Mouse (Mus musculus) retina, embryonic 14.5 days (tissue): ENCODE data around the gene Thsd7b.
A peak's percentile ranks its signal among the peaks of the same experiment; 100 is the strongest.

Source experiments
- DNase-seq: peaks from one replicate; pipeline ENCODE4 v3.0.0-alpha.2; 2015; ENCODE audit warnings: low spot score

The Thsd7b gene

DNA sequence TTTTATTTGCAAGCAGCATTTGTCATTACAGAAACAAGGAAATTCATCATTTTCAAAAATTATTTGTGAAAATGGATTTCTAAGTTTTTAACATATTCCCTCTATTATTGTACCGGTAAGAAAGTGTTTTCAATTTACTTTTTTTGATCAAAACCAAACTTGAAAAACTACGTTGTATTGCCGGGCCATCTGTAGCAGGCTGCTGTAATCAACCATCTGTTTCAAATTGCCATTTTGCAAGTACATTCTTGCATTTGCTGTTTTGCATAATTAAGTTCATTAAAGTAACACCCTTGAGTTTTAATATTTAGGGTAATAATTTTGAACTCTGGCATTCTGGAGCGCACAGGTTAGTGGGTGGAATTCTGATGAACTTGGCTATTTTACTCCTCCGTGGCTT is 246.6 kb downstream of the Thsd7b start:
- no peak for DNase-seq

DNA sequence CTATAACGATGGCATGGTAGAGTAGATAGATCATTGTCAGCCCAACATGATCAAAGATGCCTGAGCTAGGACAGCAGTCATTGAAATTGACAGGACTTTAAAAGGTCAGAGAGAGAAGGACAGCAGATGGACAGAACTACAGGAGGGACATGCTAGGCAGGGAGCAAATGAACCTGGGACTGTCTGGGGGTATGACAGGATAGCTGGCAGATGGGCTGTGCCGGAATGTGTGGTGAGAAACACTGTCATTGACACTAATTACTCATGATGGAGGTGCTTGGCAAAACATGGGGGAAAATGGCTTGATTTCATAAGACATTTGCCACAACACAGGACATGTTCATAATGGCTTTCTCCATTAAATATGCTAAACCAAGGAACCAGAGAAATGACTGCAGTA is 253.9 kb downstream of the Thsd7b start:
- DNase-seq, result no peak

DNA sequence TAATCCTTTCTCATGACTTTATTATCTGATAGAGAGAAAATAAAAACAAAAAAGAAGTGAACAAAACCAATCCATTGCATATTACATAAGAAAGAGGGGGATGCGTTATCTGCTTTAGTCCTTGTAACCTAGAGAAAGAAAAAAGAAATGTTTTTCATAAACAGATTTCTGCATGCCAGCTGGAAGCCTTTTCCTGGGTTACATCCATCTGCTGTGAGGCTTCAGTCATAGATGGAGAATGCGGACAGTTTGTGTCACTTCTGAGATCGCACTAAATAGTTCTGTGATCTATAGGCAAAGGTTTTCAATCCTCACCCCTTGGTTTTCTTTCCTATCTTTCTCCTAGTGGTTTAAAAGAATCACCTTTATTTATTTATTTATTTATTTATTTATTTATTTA is 259.1 kb downstream of the Thsd7b start:
- DNase-seq, result no peak

DNA sequence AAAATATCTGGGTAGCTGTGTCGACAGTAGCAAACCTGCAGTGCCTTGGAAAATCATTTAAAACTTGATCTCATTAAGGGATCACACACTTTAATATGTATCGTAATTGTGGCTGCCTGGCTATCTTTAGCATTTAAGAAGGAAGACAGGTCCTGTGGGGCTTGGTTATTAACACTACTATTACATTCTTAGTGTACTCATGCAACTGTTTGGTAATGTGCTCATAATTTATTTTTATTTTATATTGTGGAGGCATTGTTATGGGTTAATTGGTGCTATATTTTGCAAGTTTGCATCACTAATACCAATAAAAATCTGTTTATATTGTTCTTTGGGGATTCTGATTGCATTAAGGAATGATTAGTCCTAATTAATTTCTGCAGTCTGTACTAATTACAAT is 265.4 kb downstream of the Thsd7b start:
- DNase-seq, result no peak

DNA sequence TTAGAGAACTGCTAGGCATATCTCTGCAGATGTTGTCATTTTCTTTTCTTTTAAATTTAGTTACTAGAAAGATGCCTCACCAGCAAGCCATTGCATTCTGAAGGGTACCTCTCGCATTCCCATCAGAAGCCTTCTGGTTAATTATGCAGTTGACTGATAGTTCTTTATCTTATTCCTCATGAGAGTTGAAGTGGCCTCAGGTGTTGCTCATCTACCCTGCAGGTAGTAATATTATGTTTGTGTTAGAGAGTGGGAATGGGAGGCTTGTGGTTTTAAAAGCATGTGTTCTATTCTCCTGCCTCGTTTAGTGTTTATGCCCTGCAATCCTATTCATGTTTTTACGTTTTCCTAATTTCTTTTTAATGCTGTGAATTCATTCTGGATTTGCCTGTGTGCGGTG is 265.9 kb downstream of the Thsd7b start:
- no peak for DNase-seq

DNA sequence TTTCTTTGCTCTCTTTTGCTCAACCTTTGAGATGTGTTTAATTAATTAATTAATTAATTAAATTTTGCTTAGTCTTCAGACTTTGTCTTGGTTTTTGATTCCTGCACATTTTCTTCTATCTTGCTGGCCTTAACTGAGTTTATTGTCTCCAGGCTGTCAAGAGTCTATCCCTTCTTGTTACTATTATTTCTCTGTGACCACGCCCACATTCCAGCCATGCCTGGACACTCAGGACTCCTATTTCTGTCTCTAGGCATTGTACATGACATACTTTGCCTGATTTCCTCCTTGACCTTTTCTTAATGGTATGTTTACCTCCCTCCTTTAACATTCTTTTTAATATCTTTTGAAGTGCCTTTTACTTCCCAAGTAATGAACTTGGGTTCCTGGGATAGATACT is 267.6 kb downstream of the Thsd7b start:
- no peak for DNase-seq

DNA sequence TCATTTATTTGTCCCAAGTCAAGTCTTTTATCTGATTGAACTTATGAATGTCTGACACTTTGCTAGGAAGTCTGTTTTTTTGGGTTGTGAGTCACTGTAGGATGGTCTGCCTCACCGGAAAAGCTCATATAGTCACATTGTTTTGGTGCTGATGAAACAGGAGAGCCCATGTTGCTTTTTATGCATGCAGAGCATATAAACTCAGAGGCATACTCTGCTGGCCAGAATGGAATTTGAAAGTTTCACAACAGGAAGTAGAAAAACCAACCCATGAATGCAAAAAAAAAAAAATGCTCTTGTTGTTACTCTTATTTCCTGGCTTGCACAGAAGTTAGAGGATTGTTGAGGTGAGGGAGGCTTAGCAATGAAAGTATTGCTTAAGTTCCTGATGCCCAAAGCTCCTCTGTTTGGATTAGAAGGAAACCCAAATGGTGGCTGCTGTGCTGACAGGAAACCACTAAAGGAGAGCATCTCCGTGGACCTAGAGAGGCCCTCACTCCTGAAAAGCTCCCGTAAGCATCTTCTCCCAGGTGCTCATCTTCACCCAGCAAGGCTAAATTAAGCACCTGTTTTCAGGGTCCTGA is 269.6 kb downstream of the Thsd7b start:
- no peak for DNase-seq

DNA sequence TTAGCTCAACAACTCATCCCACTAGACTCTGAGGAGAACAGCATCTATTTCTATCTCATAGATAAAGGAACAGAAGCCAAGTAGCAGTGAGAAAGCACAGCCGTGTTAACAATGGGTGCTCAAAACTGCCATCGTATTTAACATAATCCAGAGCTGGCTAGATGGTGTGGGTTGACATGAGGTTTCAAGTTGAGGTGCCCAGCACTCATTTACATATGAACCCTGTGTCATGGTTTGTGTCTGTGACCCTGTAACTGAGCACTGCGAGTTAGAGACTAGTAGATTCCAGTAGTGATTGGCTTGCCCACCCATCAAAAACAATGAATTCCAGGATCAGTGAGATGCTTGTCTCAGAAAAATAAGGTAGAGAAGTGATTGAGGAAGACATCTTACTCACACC is 270.1 kb downstream of the Thsd7b start:
- no peak for DNase-seq

DNA sequence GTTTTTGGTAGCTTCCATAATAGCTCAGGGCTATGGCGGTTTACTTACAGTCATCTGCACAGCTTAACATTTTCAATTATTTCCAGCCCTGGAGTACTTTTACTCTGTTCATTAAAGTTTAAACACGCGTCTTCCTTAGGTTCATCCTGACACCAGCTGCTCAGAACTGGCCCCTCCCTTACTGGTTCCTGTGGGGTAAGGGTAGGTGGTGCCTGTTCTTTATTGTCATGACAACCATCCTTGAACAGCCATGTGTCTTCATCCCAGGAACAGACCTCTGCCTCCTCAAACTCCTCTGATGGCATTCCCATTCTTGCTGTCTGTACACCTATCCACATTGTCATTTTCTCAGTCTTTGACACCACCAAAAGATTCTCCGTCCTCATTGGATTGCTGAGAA is 285.0 kb downstream of the Thsd7b start:
- no peak for DNase-seq

DNA sequence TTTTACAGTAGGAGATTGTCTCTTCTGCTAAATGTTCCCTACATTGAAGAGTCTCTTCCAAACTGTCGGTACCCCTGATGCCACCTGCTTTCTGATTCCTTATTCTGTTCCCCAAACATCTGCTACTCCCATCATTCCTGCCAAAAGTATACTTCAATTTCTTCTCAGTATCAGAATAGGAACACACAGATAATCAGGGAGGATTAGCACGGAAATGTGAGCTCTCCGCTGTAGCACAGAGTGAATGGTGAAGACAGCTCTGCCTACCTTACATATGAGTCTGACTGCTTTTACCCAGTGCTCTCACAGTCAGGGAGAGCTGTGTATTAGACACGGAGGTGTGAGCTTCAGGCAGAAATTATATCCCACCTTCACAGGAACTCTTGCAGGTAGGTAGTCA is 286.0 kb downstream of the Thsd7b start:
- DNase-seq, result no peak

DNA sequence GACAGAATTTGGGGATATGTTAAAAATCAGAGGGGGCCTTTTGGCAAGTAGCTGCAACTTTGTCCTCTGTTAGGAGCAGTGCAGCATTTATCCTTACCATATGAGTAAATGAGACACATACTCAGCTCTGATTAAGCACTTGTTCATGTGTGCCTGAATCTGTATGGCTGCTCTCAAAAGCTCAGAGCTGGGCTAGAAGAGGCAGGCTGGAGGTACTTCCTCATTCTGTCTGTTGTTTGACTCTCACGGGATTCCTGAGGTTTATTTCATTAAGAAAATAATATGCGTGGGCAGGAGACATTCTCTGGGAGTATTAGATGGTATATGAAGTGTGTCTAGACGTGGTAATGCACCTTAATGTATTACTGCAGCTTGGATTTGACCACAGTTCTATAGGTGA is 286.7 kb downstream of the Thsd7b start:
- DNase-seq, result no peak

DNA sequence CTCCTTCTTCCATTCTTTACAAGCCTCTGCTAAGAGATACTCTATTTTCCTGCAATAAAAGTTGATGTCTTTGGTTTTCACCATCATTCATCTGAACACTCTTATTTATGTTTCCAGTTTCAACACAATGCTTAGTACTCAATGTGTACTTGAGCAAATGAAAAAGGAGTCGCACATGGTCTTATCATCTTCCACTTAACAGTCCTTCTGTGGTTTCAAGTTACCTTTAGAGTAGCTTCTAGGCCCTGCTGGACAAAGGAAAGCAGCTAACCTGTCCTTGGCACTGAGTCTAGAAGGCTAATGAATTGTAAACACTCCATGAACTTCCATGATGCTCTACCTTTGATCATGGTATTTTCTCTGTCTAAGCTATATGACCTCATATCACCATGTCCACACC is 289.6 kb downstream of the Thsd7b start:
- no peak for DNase-seq

DNA sequence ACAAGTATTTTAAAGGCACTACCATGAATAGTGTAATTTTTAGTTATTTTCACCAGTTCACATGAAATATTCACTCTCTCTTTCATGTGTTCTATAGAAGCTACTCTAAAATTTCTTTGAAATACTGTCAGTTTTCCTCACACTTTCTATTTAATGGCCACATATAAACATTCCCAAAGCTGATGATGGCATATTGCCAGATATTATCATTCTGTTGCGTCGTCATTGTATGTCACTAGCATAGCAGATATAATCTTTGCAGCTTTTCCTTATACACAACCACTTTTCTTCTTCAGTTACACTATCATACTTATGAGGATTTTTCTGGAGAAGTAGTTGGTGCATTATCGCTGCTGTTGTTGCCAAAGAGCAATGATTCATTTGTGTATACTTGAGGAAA is 297.4 kb downstream of the Thsd7b start:
- no peak for DNase-seq

DNA sequence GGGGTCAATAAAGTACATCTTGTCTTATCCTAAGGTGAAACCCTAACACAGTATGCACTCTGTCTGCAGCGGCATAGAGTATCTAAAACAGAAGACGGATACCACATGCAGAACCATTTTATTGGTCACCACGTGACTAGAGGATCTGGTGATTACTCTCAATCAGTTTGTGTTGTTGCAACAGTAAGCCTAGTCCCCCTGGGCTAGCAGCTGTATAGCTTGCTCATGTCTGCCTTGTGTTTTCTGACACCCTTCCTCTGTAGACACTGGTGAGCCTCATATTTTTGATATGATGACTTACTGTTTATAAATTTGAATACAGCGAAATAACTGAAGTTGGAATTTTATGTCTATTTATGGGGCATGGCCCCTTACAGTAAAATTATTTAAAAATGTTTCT is 306.9 kb downstream of the Thsd7b start:
- DNase-seq, result no peak

DNA sequence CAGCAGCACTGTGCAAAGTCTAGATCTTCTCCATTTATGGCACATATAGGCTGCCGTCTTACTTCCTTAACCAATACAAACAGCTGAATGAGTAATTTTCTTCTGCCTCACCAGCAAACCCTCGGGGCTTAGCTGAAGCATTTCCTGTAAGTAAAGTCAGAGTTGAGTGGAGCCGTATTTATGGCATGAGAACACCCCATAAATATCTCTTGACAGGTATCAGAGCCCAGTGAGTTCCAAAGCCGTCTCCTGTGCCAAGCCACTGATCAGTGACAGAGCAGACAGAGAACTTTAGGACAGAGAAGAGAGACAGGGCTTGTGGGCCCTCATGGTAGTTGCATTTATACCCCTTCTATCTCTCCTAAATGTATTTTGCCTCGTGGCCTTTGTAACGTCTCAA is 313.5 kb downstream of the Thsd7b start:
- no peak for DNase-seq

DNA sequence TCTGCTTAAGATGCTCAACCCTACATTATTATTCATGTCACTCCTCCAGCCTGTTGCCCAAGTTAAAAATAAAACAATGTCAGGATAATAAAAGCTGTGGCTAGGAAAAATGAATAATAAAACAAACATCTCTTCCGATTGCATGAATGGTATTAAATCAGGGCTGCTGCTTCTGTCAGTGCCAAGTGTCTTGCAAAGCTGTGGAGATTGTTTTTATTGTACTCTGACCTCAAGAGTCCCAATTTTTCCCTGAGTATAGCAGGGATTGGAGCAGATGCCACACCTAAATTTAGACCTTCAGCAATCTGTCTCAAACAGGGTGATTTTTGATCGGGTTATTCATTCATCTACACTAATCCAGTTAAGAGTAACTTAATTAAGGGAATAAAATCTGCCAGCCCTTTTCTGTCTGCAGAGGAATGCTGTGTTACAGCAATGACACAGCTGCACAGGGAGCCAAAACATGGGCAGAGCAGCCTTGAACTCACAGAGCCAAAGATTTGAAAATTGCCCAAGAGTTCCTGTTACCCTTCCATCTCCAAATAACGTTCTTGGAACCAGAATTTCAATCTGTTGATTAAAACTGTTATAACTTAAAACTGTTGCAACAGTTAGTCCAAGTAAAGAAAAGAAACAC is 316.4 kb downstream of the Thsd7b start:
- no peak for DNase-seq

DNA sequence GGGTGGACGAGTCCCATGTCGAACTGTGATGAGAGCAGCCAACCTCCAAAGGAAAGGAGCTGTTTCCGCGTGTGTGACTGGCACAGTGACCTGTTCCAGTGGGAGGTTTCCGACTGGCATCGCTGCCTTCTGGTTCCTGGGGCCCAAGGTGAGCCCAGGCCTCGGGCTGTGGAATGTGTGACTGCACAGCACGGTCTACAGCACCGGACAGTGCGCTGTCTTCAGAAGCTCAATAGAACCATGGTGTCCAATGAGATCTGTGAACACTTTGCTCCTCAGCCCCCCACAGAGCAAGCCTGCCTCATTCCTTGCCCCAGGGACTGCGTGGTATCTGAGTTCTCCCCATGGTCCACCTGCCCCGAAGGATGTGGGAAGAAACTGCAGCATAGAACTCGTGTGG is 322.3 kb downstream of the Thsd7b start:
- no peak for DNase-seq

DNA sequence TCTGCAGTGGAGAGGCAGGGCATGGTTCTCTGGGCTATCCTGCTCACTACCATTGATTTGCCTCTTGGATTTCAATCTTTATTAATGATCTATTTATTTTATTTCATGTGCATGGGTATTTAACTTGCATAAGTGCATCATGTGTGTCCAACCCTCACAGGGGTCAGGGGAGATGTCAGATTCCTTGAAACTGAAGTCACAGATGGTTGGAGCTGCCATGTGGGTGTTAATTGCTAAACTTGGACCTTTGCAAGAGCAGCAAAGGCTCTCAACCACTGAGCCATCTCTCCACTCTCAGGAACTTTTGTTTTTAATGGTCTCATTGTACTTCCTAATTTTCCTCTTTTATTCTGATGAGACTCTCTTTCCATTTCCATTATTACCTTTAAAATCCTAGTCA is 327.8 kb downstream of the Thsd7b start:
- DNase-seq, result no peak

DNA sequence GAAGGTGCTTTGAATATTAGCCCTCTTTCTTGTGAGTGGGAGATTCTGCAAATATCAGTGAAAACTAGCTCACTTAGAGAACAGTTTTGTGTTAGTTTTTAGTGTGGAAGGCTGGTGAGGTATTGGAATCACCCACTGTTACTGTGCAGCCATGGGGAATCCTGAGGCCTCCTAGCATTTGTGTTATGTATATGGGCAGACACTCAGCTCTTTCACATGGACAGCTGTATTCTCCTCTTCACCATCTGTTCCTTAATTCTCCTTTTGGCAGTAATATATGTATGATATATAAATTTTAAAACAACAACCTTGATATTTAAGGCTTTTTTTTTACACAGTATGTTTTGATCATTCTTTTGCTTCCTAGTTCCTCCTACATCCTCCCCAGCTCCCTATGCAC is 329.2 kb downstream of the Thsd7b start:
- no peak for DNase-seq

DNA sequence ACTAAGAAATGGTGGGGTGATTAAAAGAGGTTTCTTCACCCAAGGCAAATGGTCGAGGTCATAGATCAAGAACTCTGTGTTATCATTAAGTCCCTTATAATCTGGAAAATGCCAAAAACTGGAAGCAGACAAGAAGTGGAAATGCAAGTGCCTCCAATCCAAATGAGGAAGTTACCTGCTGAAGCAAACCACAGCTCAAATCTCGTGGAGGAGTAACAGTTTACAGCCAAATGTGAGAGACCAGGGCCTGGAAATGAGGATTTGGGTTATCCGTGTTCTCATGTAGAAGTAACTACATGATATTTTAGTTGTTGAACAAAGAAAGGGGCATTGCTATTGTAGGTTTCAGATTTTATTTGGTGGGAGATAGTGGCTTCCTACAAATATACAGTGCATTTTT is 335.3 kb downstream of the Thsd7b start:
- DNase-seq, result no peak

DNA sequence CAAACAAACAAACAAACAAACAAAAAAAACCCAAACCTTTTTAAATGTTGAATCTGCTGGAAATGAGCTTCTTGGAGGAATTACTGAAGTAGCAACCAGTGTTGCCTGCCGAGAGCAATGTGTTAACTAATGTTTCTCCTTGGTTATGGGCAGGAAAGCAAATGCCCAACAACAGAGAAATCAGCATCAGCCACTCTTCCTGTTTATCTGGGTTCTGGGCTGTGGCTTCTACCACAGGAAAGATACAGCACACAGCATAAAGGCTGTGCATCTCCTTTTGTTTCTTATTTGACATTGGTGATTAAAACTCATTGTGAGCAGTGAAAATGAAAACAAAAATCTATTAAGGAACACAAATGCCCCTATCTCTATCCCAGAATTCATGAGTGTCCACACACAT is 343.0 kb downstream of the Thsd7b start:
- no peak for DNase-seq

DNA sequence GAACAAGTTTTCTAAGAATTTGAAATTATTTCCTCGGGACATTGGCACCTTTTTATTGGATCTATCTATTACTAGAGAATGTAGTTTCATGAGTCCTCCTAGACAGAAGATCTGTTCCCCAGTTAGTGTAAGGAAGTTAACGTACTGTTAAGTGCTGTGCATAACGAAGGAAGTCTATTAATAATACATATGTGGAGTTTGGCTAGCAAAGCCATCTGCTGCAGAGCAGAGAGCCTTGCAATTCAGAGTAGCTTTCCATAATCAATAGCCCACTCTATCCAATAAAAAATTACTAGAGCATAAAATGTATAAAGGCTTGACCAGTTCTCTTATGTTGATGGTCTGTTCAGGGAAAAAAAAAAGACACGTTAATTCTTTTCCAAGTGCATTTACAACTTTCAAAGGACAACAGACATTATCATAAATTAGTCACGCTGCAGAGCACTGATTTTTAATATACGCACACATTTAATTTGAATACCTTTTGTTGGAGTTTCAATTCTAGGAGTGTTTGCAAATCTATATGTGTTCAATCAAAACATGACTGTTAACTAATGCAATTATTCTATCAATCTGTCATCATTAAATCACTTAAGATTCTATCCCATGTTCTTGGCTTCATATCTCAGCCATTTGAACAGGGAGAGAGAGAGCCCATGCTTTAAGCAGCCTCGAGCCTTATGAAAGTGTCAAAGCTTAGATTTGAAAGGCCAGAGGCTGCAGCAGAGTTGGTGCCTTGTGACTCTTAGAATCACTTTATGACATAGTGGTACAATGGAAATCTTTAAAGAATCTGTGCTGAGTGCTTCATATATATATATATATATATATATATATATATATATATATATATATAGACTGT is 346.6 kb downstream of the Thsd7b start:
- peak; percentile 49 for DNase-seq

DNA sequence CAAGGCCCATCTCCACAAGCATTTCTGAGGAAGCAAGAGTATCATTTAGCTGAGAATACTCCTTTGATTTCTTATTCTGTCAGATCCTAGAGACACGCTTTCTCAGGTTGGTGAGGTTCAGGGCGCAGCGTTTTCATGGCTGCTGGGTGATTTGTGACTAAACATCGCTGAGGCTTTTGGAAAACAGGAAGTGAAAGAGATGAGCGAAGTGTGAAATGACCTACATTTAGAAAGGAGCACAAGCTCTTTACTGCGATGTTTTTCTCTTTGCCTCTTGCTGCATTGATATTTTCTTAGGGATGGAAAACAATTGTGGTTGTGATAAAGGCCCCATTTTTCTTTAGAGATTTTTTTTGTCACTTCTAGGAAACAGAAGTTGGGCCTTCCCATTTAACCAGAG is 351.4 kb downstream of the Thsd7b start:
- no peak for DNase-seq

DNA sequence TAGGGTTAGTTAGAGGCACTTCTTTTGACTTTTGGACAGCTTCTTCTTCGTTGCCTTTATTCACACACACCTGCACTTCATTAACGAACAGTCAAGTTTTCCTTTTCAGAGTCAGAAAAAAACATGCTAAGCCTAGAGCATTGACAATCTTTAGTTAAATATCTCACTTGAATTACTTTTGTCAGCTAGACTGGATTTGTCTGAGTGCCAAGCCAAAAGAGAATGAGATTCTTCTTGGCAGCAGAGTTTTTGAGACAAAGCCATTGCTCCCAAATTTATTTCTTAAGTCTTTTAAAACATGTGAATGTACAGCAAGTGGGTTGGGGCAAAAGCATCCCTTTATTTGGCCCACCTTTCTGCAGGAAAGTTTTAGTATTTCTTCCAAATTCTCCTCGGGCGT is 362.0 kb downstream of the Thsd7b start:
- DNase-seq, result no peak
